Mouse (Mus musculus) G1E (cell line): ENCODE measurements around the gene Nme7. TPM values are rescaled to one million over a fixed set of nuclear protein-coding genes. Genes with fewer than 3 reads are reported as not detected.

ENCODE experiments used
- ATAC-seq: 2 replicates; pipeline ENCODE4 v1.8.0; 2016; ENCODE audit warnings: mild to moderate bottlenecking; ENCODE audit not compliant: insufficient number of reproducible peaks, poor library complexity, low FRiP score, severe bottlenecking; ENCODE audit errors: extremely low read depth
- DNase-seq: peaks from one replicate; pipeline ENCODE4 v3.0.0; 2012; ENCODE audit warnings: low spot score
- H3K27me3 ChIP-seq: 2 replicates; pipeline ENCODE4 v1.6.1; 2012; ENCODE audit warnings: mild to moderate bottlenecking, low read length, inconsistent platforms; ENCODE audit not compliant: insufficient read depth
- H3K36me3 ChIP-seq: replicated peaks from 2 replicates; pipeline ENCODE3; 2012; ENCODE audit warnings: mild to moderate bottlenecking, inconsistent platforms
- H3K4me1 ChIP-seq: 2 replicates; pipeline ENCODE4 v1.6.1; 2012; ENCODE audit warnings: low read depth, low read length, inconsistent platforms, mixed read lengths; ENCODE audit not compliant: insufficient read depth
- H3K4me3 ChIP-seq: 2 replicates; pipeline ENCODE4 v1.5.1; 2012; ENCODE audit warnings: low read depth, mild to moderate bottlenecking, inconsistent platforms, low read length, moderate library complexity, mixed read lengths
- H3K9me3 ChIP-seq: replicated peaks from 2 replicates; pipeline ENCODE4 v1.6.1; 2012; ENCODE audit warnings: inconsistent platforms
- CTCF ChIP-seq: IDR thresholded peaks from 2 replicates; pipeline ENCODE4 v1.5.1; 2012; ENCODE audit warnings: low read depth, low read length, inconsistent platforms, mixed read lengths
- GATA1 ChIP-seq: IDR thresholded peaks from 2 replicates; pipeline ENCODE4 v1.6.1; 2012; ENCODE audit warnings: borderline replicate concordance, low read length, inconsistent platforms, mixed read lengths
- GATA2 ChIP-seq: IDR thresholded peaks from 2 replicates; pipeline ENCODE4 v1.6.1; 2012; ENCODE audit warnings: low read depth, low read length, inconsistent platforms, borderline replicate concordance
- POLR2AphosphoS5 ChIP-seq: IDR thresholded peaks from 2 replicates; pipeline ENCODE4 v1.6.1; 2012; ENCODE audit warnings: low read depth, low read length, inconsistent platforms; ENCODE audit not compliant: insufficient replicate concordance
- TAL1 ChIP-seq: conservative IDR thresholded peaks from 2 replicates; pipeline ENCODE4 v1.6.1; 2012; ENCODE audit warnings: low read depth, low read length, inconsistent platforms, mixed read lengths
- polyA plus RNA-seq: library from polyadenylated mRNA; stranded (reverse); fragments of >175 nt; gene quantifications from 2 replicates; pipeline ENCODE4 v1.2.3, GENCODE M21; 2012
- total RNA-seq, 2 experiments: library from RNA; stranded (forward) in 1 of 2; stranded (reverse) in 1 of 2; fragments of 200-1000 nt in 1 of 2; fragments of >200 nt in 1 of 2; fragmentation: Nextera tagmentation in 1 of 2; gene quantifications; 2 replicates each; pipeline ENCODE4 v1.2.3; 2014 to 2017

The Nme7 gene
- total and polyA plus RNA-seq, 3 experiments: 2.1 to 80.5 (median 20.4) TPM

DNA sequence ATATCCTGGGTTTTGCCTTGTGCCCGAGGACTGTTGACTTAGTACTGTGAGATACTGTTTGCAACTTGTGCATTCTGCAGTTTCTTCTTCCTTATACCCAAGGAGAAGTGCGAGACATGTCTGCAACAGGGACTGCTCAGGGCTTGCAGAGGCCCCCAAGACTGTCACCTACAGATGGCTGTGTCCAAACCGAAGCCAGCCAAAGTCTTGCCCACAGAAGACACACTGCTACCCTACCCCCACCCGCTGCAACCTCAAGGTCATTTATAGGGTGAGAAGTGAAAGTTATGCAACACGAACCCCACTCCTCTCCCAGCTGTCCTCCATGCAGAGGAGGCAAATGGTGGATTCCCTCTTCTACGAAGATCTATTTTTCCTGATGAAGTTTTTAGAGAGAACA is 148.7 kb downstream of the Nme7 start:
- DNase-seq (no peak), ATAC-seq (no peak)
- Histone ChIP-seq H3K4me3 (no peak overlapping the region), H3K27me3 (peaks cover 2% of the 10 kb centered on the region; the same call in 1 of the 2 replicates), H3K9me3 (peaks cover 2% of the 10 kb centered on the region; the same call in 1 of the 2 replicates), H3K36me3 (no peaks in the 10 kb centered on the region), H3K4me1 (no peaks in the 10 kb centered on the region)
- no peak for TF ChIP-seq GATA1
- TF ChIP-seq POLR2AphosphoS5: no peak
- no peak for TF ChIP-seq CTCF
- no peak for TF ChIP-seq GATA2
- TF ChIP-seq TAL1: no peak

DNA sequence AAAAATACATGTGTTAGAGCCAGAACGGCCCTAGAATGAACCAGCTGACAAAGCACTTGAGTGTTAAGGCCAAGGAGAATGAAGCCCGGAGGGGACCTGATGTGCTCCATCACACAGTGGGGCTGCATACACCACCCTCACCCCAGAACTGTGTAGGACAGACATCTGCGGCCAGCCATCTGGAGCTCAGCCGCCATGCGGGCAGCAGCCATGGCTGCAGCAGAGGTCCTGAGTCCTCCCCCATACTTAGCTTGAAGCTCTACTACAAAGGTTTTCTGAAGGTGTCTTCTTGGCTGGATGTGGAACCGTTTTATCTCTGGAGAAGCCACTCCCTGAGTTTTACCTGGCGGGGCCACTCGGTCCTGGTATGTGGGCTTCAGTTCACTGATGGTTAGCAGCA is 149.2 kb downstream of the Nme7 start:
- TF ChIP-seq GATA1 (no peak), TAL1 (no peak)
- Histone ChIP-seq H3K9me3 (peaks cover 8% of the 10 kb centered on the region), H3K27me3 (peaks cover 2% of the 10 kb centered on the region; the same call in 1 of the 2 replicates), H3K4me1 (no peaks in the 10 kb centered on the region), H3K4me3 (no peak overlapping the region), H3K36me3 (no peaks in the 10 kb centered on the region)
- DNase-seq: no peak
- ATAC-seq: no peak

DNA sequence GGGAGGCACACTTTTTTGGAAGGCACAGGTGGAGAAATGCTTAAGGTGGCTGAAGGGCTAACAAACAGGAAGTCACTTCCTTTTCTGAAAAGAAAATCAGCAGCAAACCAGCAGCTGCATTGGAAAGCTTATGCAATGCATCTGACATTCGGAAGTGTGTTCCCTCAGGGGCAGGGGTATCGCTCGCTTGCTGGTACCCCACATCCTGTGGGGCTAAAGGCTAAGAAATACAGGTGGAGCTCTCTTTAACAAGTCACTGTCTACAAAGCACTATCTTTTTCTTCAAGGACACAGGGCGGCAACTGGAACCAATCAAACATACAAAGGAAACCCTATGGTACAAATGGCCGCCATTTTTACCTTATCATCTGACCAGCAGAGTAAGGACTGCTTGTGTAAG is 149.8 kb downstream of the Nme7 start:
- TF ChIP-seq CTCF (no peak), GATA2 (no peak), TAL1 (no peak), POLR2AphosphoS5 (no peak), GATA1 (no peak)
- H3K4me3 ChIP-seq: no peak overlapping the region
- H3K36me3 ChIP-seq: no peaks in the 10 kb centered on the region
- ATAC-seq (no peak), DNase-seq (no peak)
- H3K9me3 ChIP-seq: peaks cover 14% of the 10 kb centered on the region
- no peaks in the 10 kb centered on the region for H3K4me1 ChIP-seq
- peaks cover 6% of the 10 kb centered on the region; the same call in 1 of the 2 replicates for H3K27me3 ChIP-seq

DNA sequence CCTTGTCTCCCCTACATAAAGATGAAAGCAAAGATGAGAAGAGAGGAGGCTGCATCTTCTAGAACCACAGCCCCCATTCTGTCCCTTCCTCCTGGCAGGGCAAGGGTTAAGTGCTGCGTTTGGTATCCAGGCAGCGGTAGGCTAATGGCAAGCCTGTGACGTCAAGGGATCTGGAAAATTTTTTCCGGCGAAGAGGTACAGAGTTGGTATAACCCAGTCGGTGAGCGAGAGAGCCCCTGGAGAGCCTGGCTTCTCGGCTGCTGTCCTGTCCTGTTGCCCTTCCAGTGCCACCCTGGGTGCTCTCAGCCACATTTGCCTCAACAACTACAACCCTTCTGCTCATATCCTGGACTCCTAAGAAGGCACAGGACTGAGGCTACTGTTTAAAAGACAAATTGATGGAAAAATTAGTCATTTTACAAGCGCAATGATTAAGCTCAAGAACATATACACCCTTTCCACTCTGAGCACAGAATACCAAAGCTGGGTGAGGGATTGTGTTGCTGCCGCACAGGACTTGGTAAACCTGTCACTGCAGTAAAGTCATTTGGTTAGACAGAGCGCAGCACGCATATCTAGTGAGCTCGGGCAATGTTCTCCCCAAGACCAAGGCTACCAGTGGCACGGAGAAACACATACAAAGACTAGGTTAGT is 151.0 kb downstream of the Nme7 start:
- Histone ChIP-seq H3K27me3 (peaks cover 6% of the 10 kb centered on the region; the same call in 1 of the 2 replicates), H3K4me1 (no peaks in the 10 kb centered on the region), H3K4me3 (no peak overlapping the region), H3K36me3 (no peaks in the 10 kb centered on the region), H3K9me3 (peaks cover 14% of the 10 kb centered on the region)
- DNase-seq: no peak
- TF ChIP-seq CTCF (no peak), POLR2AphosphoS5 (no peak), GATA2 (no peak), TAL1 (no peak), GATA1 (no peak)
- no peak for ATAC-seq

DNA sequence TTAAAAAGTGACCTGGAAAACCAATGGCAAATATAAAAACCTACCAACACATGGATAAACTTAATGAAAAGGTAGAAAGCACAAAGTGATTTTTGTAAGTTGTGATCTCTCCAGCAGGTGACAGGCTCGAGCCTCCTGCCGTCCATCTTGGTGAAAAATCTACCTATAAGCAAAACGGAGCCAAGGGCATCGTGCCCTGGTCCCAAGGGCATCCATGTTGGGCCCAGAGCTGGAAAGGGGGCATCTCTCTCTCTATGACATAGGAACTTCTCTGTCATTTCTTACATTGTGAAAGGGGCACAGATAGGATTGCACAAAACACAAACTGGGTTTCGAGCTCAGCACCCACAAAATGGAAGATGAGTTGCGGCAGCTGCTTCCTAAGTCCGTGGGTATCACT is 151.7 kb downstream of the Nme7 start:
- peaks cover 14% of the 10 kb centered on the region for H3K9me3 ChIP-seq
- no peaks in the 10 kb centered on the region for H3K36me3 ChIP-seq
- H3K27me3 ChIP-seq: peaks cover 6% of the 10 kb centered on the region; the same call in 1 of the 2 replicates
- ATAC-seq (no peak), DNase-seq (no peak)
- H3K4me1 ChIP-seq: no peaks in the 10 kb centered on the region
- H3K4me3 ChIP-seq: no peak overlapping the region
- TF ChIP-seq GATA2 (no peak), POLR2AphosphoS5 (no peak), CTCF (no peak)

DNA sequence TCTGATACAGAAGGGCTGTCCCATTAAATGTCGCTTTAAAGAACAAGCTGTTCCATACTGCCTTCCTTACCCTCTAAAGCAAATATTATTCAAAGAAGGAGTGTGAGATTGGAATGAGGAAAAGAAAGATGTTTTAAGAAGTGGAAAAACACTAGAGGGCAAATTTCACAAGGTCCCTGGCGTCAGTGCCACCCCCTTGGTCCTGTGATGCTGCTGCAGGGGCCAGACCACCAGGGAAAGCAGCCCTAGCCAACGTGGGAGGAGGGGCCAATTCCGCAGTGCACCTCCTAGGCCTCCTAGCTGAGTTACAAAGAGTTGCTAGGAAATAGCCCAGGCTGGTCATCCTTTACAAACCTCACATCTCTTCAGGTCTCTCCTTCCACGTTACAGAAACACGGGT is 152.1 kb downstream of the Nme7 start:
- Histone ChIP-seq H3K9me3 (peaks cover 14% of the 10 kb centered on the region), H3K27me3 (peaks cover 6% of the 10 kb centered on the region; the same call in 1 of the 2 replicates), H3K4me1 (no peaks in the 10 kb centered on the region), H3K4me3 (no peak overlapping the region), H3K36me3 (no peaks in the 10 kb centered on the region)
- ATAC-seq (no peak), DNase-seq (no peak)
- no peak for TF ChIP-seq CTCF
- TF ChIP-seq GATA2: no peak

DNA sequence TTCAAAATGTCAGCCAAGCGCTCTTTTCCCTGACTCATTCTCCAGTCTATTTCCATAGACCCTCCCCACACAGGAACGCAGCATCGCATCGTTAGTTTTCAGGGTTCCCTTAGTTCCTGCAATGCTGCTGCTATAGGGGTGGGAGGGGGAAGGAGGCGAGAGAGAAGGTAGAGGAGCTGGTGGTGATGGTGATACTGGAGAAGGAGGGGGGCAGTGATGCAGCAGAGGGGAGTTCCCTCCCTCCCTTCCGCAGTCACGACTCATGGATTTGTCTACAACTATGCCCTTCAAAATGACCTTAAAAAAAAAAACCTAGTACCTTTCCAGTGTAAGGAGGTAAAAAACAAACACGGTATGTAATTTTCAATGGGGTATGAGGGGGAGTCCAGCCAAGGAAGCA is 152.8 kb downstream of the Nme7 start:
- Histone ChIP-seq H3K9me3 (peaks cover 14% of the 10 kb centered on the region), H3K4me3 (no peak overlapping the region), H3K36me3 (no peaks in the 10 kb centered on the region), H3K27me3 (peaks cover 6% of the 10 kb centered on the region; the same call in 1 of the 2 replicates), H3K4me1 (no peaks in the 10 kb centered on the region)
- DNase-seq (no peak), ATAC-seq (no peak)
- TF ChIP-seq GATA2 (no peak), GATA1 (no peak), POLR2AphosphoS5 (no peak), TAL1 (no peak), CTCF (no peak)
